Mouse (Mus musculus): Measurements from ENCODE around the gene Mllt6.
"Not testable (repeated sequence)": the region's sequence is repeated elsewhere in the genome, so short reads cannot be mapped to it uniquely, and the experiment has no call there.

Mllt6 gene

GRCm38 (mm10) chr11:97694921-97695711 lies 31.9 kb downstream of the Mllt6 start:
- in situ Hi-C loops (cut with MboI, MseI), result loop anchor here (5.0 kb wide), 1 partner anchor 68 kb away; the partner anchor contains the start of gene Epop

- in situ Hi-C loops (cut with MboI, MseI), result loop anchor here (5.0 kb wide), 1 partner anchor 69 kb away; the partner anchor contains the start of gene Epop
Measured at GRCm38 (mm10) chr11:97695712-97696401, 32.6 kb downstream of the Mllt6 start.

DNA sequence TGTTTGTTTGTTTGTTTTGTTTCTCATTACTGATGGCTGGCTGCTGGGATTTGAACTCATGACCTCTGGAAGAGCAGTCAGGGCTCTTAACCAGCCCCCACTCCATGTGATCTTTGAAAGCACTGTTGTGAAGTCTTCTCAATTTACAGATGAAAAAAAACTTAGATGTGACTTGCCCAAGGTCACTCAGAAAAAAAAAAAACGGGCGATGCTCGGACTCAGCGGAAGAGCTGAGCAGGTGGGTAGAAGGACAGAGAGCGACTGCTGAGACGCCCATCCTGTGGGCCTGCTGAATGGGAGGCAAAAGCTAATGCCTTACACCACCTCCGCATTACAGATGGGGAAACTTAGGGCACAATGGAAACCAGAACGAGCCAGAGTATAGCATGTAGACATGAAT lies 33.5 kb downstream of the Mllt6 start:
- in situ Hi-C loops (cut with MboI, MseI), result loop anchor here (5.0 kb wide), 1 partner anchor 69 kb away; the partner anchor contains the start of gene Epop

DNA sequence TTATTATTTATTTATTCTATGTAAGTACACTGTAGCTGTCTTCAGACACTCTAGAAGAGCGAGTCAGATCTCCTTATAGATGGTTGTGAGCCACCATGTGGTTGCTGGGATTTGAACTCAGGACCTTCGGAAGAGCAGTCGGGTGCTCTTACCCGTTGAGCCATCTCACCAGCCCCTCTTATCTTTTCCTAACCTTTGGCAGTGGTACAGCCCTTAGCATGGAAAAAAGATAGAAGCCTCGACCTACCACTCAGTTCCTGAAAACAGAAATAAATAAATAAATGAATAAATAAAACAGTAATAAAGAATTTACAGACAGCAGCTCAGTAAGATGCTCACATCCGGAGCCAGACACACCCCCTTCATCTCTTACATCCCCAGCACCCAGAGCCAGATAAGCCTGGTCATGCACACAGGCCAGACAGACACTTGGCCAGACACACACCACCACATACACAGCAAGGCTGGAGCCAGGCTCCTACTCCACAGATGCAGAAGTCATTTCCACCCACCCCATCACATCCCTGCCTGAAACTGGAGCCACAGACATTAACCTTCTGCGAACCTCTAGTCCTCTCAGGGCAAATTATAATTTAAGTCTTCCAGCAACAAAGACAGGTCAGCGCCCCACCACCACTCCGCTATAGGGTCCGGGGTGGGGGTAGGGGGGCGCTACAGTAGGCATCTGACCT lies 34.1 kb downstream of the Mllt6 start:
- in situ Hi-C loops (cut with MboI, MseI), result loop anchor here (5.0 kb wide), 1 partner anchor 70 kb away; the partner anchor contains the start of gene Epop

DNA sequence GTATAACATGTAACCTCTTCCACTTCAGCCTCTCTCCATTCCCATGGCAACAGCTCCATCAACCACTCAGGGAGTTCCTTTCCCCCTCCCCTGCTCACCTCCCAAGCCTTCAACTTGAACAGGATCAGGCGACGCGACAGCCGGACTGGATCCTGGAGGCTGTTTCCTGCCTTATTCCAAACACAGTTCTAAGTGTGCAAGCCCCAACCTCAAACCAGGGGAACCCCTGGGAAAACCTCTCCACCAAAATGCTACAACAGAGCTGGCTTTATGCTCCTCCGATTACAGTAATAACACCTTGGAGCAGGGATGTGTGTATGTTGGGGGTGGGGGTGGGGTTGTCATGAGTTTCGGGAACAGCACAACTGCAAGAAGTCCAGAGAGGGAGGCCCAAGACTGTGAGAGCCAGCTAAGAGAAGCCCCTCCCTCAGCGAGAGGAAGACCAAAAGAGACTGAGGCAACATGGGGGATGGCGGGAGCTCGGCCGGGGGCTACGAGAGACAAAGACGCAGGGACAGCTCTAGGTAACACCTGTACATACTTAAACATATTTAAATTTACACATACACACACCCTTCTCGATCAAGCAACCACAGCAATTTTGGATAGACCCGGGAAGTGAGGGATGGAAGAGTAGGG lies 34.8 kb downstream of the Mllt6 start:
- in situ Hi-C loops (cut with MboI, MseI), result loop anchor here (5.0 kb wide), 1 partner anchor 71 kb away; the partner anchor contains the start of gene Epop

GRCm38 (mm10) chr11:97698741-97699611 lies 35.8 kb downstream of the Mllt6 start:
- in situ Hi-C loops (cut with MboI, MseI), result loop anchor here (5.0 kb wide), 1 partner anchor 72 kb away; the partner anchor contains the start of gene Epop

DNA sequence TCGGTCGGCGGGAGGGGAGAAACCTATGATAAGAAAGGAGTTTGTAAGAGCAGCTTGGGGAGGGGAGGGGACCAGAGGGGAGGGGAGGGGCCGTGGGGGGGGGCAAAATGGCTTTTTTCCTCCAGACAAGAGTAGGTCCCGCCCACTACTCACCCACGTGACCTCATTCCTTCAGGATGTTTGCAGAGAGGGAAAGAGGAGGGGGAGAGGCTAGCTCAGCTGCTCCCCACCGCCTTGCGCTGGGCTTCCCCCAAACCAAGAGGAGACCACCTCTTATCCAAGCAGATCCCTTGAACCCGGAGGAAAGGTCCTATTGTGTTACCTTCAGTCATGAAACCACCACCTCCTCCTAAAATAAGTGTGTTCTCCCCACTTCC lies 36.4 kb downstream of the Mllt6 start:
- in situ Hi-C loops (cut with MboI, MseI), result loop anchor here (5.0 kb wide), 2 partner anchors 38 to 72 kb away; partner anchors contain the start of gene Epop

DNA sequence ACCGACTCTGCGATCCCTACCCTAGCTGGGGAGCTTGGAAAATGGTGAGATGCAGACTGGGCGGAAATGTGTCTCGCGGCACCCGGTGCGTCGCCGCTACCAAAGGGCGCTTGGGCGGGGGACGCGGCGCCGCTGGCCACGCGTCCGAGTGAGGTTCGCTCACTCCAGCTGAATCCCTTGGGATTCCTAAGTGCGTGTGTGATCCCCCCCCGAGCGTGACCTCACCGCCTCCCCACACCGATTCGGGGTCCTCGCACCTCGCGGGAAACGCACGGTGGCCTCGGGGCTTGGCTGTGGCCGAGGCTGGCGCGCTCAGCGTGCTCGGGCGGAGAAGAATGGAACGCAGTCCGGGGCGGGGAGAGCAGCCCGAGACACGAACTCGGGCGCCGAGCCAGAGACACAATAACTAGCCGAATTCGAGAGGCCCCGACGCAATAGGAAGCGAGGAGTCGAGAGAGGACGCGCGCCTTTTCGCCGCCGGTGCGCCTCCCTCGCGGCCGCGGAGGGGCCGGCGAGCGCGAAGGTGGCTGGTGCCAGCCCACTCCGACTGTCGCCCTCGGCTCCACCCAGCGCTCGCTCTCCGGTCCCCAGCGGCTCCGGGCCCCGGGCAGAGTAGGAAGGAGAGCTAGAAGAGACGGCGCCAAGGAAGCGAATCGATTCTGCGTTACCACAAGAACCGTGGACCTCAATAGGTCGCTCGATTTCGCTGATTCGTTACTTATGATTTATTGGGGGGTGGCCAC lies 37.0 kb downstream of the Mllt6 start, which contains the start of gene Pcgf2:
Gene Pcgf2, minus strand, starts transcription at position 495 of the 743 bp plus-strand sequence.
- in situ Hi-C loops (cut with MboI, MseI), result loop anchor here (5.0 kb wide), 1 partner anchor 37 kb away; no protein-coding TSS in a partner anchor

DNA sequence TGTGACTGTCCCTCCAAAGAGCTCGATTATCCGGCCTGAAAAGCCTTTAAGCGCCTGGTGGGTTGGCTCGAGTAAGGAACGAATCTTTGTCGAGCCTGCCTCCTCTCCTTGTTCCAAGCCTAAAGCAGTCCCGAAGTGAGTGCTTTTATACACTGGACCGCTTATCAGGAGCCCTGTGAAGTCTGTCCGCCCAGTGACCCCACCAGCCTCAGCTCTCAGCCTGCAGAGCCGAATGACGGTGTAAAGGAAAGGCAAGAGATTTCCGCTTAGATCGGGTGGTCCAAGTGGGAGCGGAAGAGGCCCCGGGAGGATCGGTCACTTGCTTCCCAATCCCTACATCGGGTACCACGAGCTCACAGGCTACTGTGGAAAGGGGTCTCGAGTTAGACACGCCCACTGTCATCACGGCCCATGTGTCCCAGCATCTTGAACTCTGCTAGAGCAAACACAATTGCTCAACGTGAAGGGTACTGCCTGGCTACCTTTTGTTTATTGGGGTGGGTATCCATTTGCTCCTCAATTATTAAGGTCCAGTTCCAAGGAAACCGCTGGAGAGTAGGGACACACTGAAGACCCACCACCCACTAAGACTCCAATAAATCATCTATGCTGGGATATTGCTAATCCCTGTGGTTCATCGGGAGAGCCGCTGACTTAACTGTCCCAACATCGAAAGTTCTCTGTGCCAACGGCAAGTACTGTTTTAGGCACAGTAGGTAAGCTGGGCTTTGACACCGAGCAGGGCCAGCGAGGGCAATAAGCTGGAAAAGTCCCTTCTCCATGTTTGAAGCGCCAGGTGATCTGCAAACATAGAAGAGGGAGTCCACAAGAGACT lies 37.7 kb downstream of the Mllt6 start:
- in situ Hi-C loops (cut with MboI, MseI), result loop anchor here (5.0 kb wide), 1 partner anchor 36 kb away; no protein-coding TSS in a partner anchor

DNA sequence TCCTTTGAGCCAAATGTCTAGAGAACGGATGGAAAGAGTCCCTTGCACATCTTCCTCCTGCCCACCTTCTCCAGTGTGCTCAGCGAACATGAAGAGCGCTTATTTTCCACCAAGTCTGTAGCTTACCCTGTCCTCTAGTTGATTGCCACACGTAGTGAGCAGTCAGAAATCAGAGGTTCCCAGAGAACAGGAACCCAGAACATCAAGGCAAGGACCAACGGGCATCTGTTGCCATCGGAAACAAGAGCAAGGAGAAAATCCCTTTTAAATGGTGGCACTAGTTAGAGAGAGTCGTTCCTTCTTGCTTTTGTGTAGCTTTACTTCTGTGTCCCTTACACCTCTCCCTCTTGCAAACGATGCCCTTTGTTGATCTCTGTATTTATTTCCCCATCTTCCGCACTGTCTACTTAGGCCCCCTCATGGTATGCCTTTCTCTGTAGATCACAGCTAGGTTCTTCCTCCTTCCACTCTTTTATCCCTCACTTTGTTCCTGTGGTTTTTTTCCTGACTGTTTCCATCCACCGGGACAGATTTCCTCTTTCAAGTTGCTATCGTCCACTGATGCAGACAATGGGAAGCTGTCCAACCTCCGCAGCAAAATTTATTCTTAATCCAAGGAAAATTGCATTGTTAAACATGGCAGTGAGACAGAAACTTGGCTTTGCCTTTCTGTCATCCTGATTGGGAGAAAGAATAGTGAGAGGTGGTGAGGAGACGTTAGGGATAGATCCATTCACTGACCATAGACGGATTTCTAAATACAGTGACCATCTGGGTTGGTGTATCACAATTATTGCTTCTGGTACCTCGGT lies 38.6 kb downstream of the Mllt6 start:
- in situ Hi-C loops (cut with MboI, MseI), result loop anchor here (5.0 kb wide), 1 partner anchor 36 kb away; no protein-coding TSS in a partner anchor

GRCm38 (mm10) chr11:97702393-97702745 lies 39.2 kb downstream of the Mllt6 start:
- in situ Hi-C loops (cut with MboI, MseI), result loop anchor here (5.0 kb wide), 1 partner anchor 35 kb away; no protein-coding TSS in a partner anchor

GRCm38 (mm10) chr11:97703039-97703826 lies 40.0 kb downstream of the Mllt6 start, which contains the start of gene Psmb3:
TSS of gene Psmb3 (plus strand) at chr11:97703399.
- in situ Hi-C loops (cut with MboI, MseI), result loop anchor here (5.0 kb wide), 1 partner anchor 34 kb away; no protein-coding TSS in a partner anchor

- in situ Hi-C loops (cut with MboI, MseI), result not testable (repeated sequence)
Measured at GRCm38 (mm10) chr11:97710067-97710466, 46.9 kb downstream of the Mllt6 start.

GRCm38 (mm10) chr11:97711200-97711900 lies 48.1 kb downstream of the Mllt6 start:
- in situ Hi-C loops (cut with MboI, MseI), result no loop called here

DNA sequence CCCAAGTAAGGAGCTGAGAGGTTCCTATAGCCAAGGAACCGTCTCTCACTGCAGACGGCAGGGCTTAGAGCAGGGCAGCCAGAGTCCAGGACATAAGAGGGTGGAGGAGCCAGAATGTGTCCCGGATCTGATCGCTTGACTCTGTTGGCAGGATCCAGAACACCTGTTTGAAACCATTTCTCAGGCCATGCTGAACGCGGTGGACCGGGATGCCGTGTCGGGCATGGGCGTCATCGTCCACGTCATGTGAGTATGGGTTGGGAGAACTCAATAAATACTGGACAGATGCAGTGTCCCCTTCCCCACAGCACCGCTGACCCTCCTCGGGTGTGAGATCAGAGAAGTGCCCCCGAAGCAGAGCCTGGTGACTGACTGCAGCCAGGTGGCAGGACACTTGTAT lies 49.1 kb downstream of the Mllt6 start:
- in situ Hi-C loops (cut with MboI, MseI), result no loop called here

- in situ Hi-C loops (cut with MboI, MseI), result no loop called here
Measured at GRCm38 (mm10) chr11:97713896-97714295, 50.7 kb downstream of the Mllt6 start.

Measured in T-helper 2 cell (primary cell).